Mouse (Mus musculus) CH12.LX (cell line): ENCODE measurements around the gene Mef2d. TPM values are rescaled to one million over a fixed set of nuclear protein-coding genes. Genes with fewer than 3 reads are reported as not detected.

Experiments used
- DNase-seq: peaks from one replicate; pipeline ENCODE4 v3.0.0-alpha.2; 2013; ENCODE audit errors: extremely low read depth
- H3K27ac ChIP-seq: 2 replicates; pipeline ENCODE4 v1.5.1; 2012; ENCODE audit warnings: low read depth, mild to moderate bottlenecking, control low read depth, moderate library complexity; ENCODE audit not compliant: insufficient read depth
- H3K27me3 ChIP-seq: replicated peaks from 2 replicates; pipeline ENCODE3; 2012; ENCODE audit warnings: inconsistent platforms
- H3K36me3 ChIP-seq, 2 experiments: replicated peaks in 1 of 2; 2 replicates each; pipeline versions ENCODE3 to v1.6.1; 2012; ENCODE audit warnings: inconsistent platforms in 1 of 2, low read length in 1 of 2, mild to moderate bottlenecking in 1 of 2, mixed read lengths in 1 of 2, moderate library complexity in 1 of 2; ENCODE audit not compliant: control insufficient read depth in 1 of 2, insufficient read depth in 1 of 2
- H3K4me1 ChIP-seq, 2 experiments: 2 replicates each; pipeline ENCODE4 v1.6.1; 2012; ENCODE audit warnings: inconsistent platforms in 1 of 2, moderate library complexity in 1 of 2; ENCODE audit not compliant: insufficient read depth in 2 of 2, control insufficient read depth in 1 of 2
- H3K4me2 ChIP-seq: 2 replicates; pipeline ENCODE4 v1.6.1; 2012; ENCODE audit warnings: low read depth, mild to moderate bottlenecking, control low read depth; ENCODE audit not compliant: poor library complexity, insufficient read depth, severe bottlenecking
- H3K4me3 ChIP-seq, 3 experiments: fragments of 150-350 bp in 1 of 3; sonication (generic) in 1 of 3; replicated peaks in 1 of 3; 2 replicates each; pipeline versions ENCODE3 to v1.5.1; 2011 to 2012; ENCODE audit warnings: low read depth in 2 of 3, low read length in 2 of 3, mild to moderate bottlenecking in 2 of 3, moderate library complexity in 2 of 3, control low read depth in 1 of 3, improper control_type of control experiment in 1 of 3, inconsistent platforms in 1 of 3, mixed read lengths in 1 of 3; ENCODE audit not compliant: poor library complexity in 1 of 3
- H3K79me2 ChIP-seq: replicated peaks from 2 replicates; pipeline ENCODE4 v1.6.1; 2012; ENCODE audit warnings: mild to moderate bottlenecking, moderate library complexity; ENCODE audit not compliant: control insufficient read depth, poor library complexity, insufficient read depth, severe bottlenecking; ENCODE audit errors: extremely low read depth
- H3K9ac ChIP-seq: 2 replicates; pipeline ENCODE4 v1.6.1; 2012; ENCODE audit warnings: low read depth, mild to moderate bottlenecking, control low read depth, moderate library complexity; ENCODE audit not compliant: insufficient read depth
- H3K9me3 ChIP-seq: replicated peaks from 2 replicates; pipeline ENCODE3; 2012; ENCODE audit warnings: low read length, inconsistent platforms, mixed read lengths
- CHD1 ChIP-seq: IDR thresholded peaks from 2 replicates; pipeline ENCODE4 v1.6.1; 2012; ENCODE audit warnings: low read depth, low read length, improper control_type of control experiment, inconsistent platforms
- CTCF ChIP-seq, 2 experiments: IDR thresholded peaks in 1 of 2; conservative IDR thresholded peaks in 1 of 2; 2 replicates each; pipeline ENCODE4 v1.5.1; 2011 to 2012; ENCODE audit warnings: low read depth in 2 of 2, low read length in 2 of 2, improper control_type of control experiment in 1 of 2, inconsistent platforms in 1 of 2, mild to moderate bottlenecking in 1 of 2, moderate library complexity in 1 of 2
- ELF1 ChIP-seq: IDR thresholded peaks from 2 replicates; pipeline ENCODE4 v1.6.1; 2014; ENCODE audit warnings: low read depth, mild to moderate bottlenecking, inconsistent platforms, low read length, improper control_type of control experiment
- EP300 ChIP-seq: IDR thresholded peaks from 2 replicates; pipeline ENCODE4 v1.6.1; 2011; ENCODE audit warnings: low read length, improper control_type of control experiment
- ETS1 ChIP-seq: conservative IDR thresholded peaks from 2 replicates; pipeline ENCODE4 v1.6.1; 2012; ENCODE audit warnings: low read depth, mild to moderate bottlenecking, inconsistent platforms, low read length, improper control_type of control experiment, moderate library complexity
- GABPA ChIP-seq: IDR thresholded peaks from 2 replicates; pipeline ENCODE4 v1.6.1; 2012; ENCODE audit warnings: low read depth, low read length, improper control_type of control experiment, inconsistent platforms; ENCODE audit not compliant: insufficient replicate concordance
- HCFC1 ChIP-seq: IDR thresholded peaks from 2 replicates; pipeline ENCODE4 v1.6.1; 2012; ENCODE audit warnings: low read depth, mild to moderate bottlenecking, inconsistent platforms, low read length, improper control_type of control experiment
- IRF4 ChIP-seq: IDR thresholded peaks from 2 replicates; pipeline ENCODE4 v1.6.1; 2014; ENCODE audit warnings: low read depth, mild to moderate bottlenecking, inconsistent platforms, low read length, improper control_type of control experiment
- JUN ChIP-seq: IDR thresholded peaks from 2 replicates; pipeline ENCODE4 v1.6.1; 2011; ENCODE audit warnings: low read depth, mild to moderate bottlenecking, low read length, improper control_type of control experiment, moderate library complexity; ENCODE audit not compliant: insufficient read depth
- MAFK ChIP-seq: IDR thresholded peaks from 2 replicates; pipeline ENCODE4 v1.6.1; 2011; ENCODE audit warnings: low read length, improper control_type of control experiment; ENCODE audit not compliant: insufficient replicate concordance
- MXI1 ChIP-seq: IDR thresholded peaks from 2 replicates; pipeline ENCODE4 v1.6.1; 2011; ENCODE audit warnings: mild to moderate bottlenecking, low read depth, low read length, improper control_type of control experiment
- MYC ChIP-seq: IDR thresholded peaks from 2 replicates; pipeline ENCODE4 v1.6.1; 2011; ENCODE audit warnings: low read depth, mild to moderate bottlenecking, improper control_type of control experiment, low read length
- NELFE ChIP-seq: IDR thresholded peaks from 2 replicates; pipeline ENCODE4 v1.6.1; 2011; ENCODE audit warnings: low read depth, low read length, improper control_type of control experiment
- NRF1 ChIP-seq: IDR thresholded peaks from 2 replicates; pipeline ENCODE4 v1.6.1; 2014; ENCODE audit warnings: low read depth, mild to moderate bottlenecking, inconsistent platforms, low read length, improper control_type of control experiment, moderate library complexity
- POLR2A ChIP-seq: IDR thresholded peaks from 2 replicates; pipeline ENCODE4 v1.6.1; 2011; ENCODE audit warnings: low read depth, mild to moderate bottlenecking, improper control_type of control experiment, low read length
- SIN3A ChIP-seq: IDR thresholded peaks from 2 replicates; pipeline ENCODE4 v1.6.1; 2012; ENCODE audit warnings: low read length, improper control_type of control experiment, inconsistent platforms
- SMC3 ChIP-seq: IDR thresholded peaks from 2 replicates; pipeline ENCODE4 v1.6.1; 2011; ENCODE audit warnings: low read depth, low read length, improper control_type of control experiment
- TBP ChIP-seq: conservative IDR thresholded peaks from 2 replicates; pipeline ENCODE4 v1.6.1; 2011; ENCODE audit warnings: low read depth, low read length, improper control_type of control experiment
- TCF12 ChIP-seq: IDR thresholded peaks from 2 replicates; pipeline ENCODE4 v1.6.1; 2014; ENCODE audit warnings: low read depth, mild to moderate bottlenecking, inconsistent platforms, low read length, improper control_type of control experiment
- UBTF ChIP-seq: IDR thresholded peaks from 2 replicates; pipeline ENCODE4 v1.6.1; 2012; ENCODE audit warnings: low read depth, mild to moderate bottlenecking, inconsistent platforms, low read length, improper control_type of control experiment, moderate library complexity
- USF2 ChIP-seq: conservative IDR thresholded peaks from 2 replicates; pipeline ENCODE4 v1.6.1; 2011; ENCODE audit warnings: low read depth, low read length, improper control_type of control experiment
- ZC3H11A ChIP-seq: IDR thresholded peaks from 2 replicates; pipeline ENCODE4 v1.6.1; 2012; ENCODE audit warnings: low read depth, mild to moderate bottlenecking, inconsistent platforms, low read length, improper control_type of control experiment
- ZMIZ1 ChIP-seq: IDR thresholded peaks from 2 replicates; pipeline ENCODE4 v1.6.1; 2012; ENCODE audit warnings: low read depth, mild to moderate bottlenecking, inconsistent platforms, low read length, improper control_type of control experiment
- dilution Hi-C: fragments of 300-500 bp; cut with MboI; formaldehyde crosslinking; loops from 2 replicates; pipeline ENCODE4 v1.14.3; 2020; ENCODE audit warnings: low sequenced_read_pairs; ENCODE audit not compliant: extremely low pct_unique_long_range_greater_than_20kb, extremely low pct_ligation_motif_present
- in situ Hi-C: fragments of 300-500 bp; cut with MboI; formaldehyde crosslinking; loops from 3 replicates; pipeline ENCODE4 v1.14.3; 2019; ENCODE audit warnings: low sequenced_read_pairs, low pct_ligation_motif_present, low pct_unique_long_range_greater_than_20kb, mixed read lengths
- polyA plus RNA-seq: library from polyadenylated mRNA; unstranded; fragments of >175 nt; gene quantifications from 2 replicates; pipeline ENCODE4 v1.2.1, GENCODE M21; 2012; ENCODE audit warnings: low read depth; ENCODE audit not compliant: insufficient read length
- total RNA-seq, 2 experiments: library from RNA; depleted of rRNA; stranded (reverse); fragments of 300-350 nt in 1 of 2; fragments of >200 nt in 1 of 2; gene quantifications; 2 replicates each; pipeline ENCODE4 v1.2.3; 2012 to 2014

The Mef2d gene
- total and polyA plus RNA-seq, 3 experiments, result 4.8 to 75.8 (median 10.9) TPM

DNA sequence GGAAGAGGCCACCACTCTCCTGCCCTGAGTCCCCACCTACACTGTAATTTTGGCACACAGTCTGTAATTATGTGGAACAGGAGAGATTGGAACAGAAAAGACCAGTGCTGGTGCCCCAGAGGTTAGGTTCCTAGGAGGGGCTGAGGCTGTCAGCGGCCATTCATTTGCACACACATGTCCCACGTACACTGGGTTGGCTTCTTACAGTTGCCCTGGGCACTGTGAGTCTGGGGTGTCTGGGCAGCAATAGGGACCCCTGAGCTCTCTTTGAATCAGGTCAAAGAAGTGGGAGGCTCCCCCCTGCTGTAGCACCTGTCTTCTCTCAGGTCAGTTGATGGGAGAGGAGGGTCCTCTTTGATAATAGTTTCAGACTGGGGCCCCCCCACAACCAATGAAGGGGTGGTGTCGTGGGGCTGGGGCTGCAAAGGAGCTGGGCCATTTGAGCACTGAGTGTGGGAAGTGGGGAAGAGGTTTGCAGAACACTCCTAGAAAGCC is 66.1 kb downstream of the Mef2d start:
- peaks cover 98% of the 10 kb centered on the region for H3K27me3 ChIP-seq
- H3K9ac ChIP-seq, result no peak overlapping the region
- H3K79me2 ChIP-seq, result no peaks in the 10 kb centered on the region
- no peak for DNase-seq
- no peaks in the 10 kb centered on the region for H3K4me1 ChIP-seq
- dilution Hi-C loops (no loop called here), in situ Hi-C loops (no loop called here)
- H3K9me3 ChIP-seq, result no peaks in the 10 kb centered on the region
- no peak overlapping the region for H3K4me2 ChIP-seq
- no peaks in the 10 kb centered on the region for H3K36me3 ChIP-seq
- no peak overlapping the region for H3K27ac ChIP-seq
- TF ChIP-seq NRF1, result no peak
- no peak for TF ChIP-seq ETS1
- TF ChIP-seq TCF12, result no peak
- TF ChIP-seq EP300, result no peak
- no peak for TF ChIP-seq GABPA
- no peak for TF ChIP-seq USF2
- TF ChIP-seq HCFC1, result no peak
- no peak for TF ChIP-seq MYC
- TF ChIP-seq POLR2A, result no peak
- no peak for TF ChIP-seq ZC3H11A
- no peak for TF ChIP-seq MXI1
- no peak for TF ChIP-seq ZMIZ1
- no peak for TF ChIP-seq CHD1
- TF ChIP-seq ELF1, result no peak
- no peak for TF ChIP-seq JUN
- TF ChIP-seq SMC3, result no peak
- TF ChIP-seq MAFK, result no peak
- no peak for TF ChIP-seq TBP
- no peak for TF ChIP-seq IRF4
- no peak for TF ChIP-seq CTCF (conservative IDR thresholded peaks at IDR 0.05 in 1 of 2, IDR thresholded peaks at IDR 0.05 in 1 of 2; ENCODE audit: low read depth in 2 of 2, low read length in 2 of 2)
- no peak overlapping the region for H3K4me3 ChIP-seq

DNA sequence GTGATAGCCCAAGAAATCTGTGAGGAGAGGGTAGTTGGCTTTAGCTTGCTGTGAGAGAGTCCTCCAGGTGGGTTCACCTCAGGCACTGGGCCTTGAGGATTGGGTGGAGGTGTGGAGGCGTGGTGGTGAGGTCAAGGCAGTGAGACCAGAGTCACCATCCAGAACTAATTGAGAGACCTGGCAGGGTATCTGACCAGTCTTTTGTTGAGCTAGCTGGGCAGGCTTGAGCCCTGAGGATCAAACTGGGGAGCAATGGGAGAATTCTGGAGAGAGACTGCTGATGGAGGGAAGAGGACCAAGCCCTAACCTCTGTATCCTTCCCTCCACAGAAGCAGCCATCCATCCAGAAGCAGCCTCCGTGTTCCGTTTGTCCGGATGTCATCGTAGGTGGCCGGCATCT is 67.1 kb downstream of the Mef2d start:
- dilution Hi-C loops (no loop called here), in situ Hi-C loops (no loop called here)
- H3K79me2 ChIP-seq, result no peaks in the 10 kb centered on the region
- DNase-seq, result no peak
- no peaks in the 10 kb centered on the region for H3K4me1 ChIP-seq
- H3K4me3 ChIP-seq, result no peak overlapping the region
- H3K27me3 ChIP-seq, result peaks cover 97% of the 10 kb centered on the region
- H3K9ac ChIP-seq, result no peak overlapping the region
- H3K36me3 ChIP-seq, result no peaks in the 10 kb centered on the region
- H3K4me2 ChIP-seq, result no peak overlapping the region
- H3K9me3 ChIP-seq, result no peaks in the 10 kb centered on the region
- TF ChIP-seq NRF1 (no peak), GABPA (no peak), NELFE (no peak), TCF12 (no peak), SIN3A (no peak), UBTF (no peak), TBP (no peak), CTCF (conservative IDR thresholded peaks at IDR 0.05 in 1 of 2, IDR thresholded peaks at IDR 0.05 in 1 of 2; ENCODE audit: low read depth in 2 of 2, low read length in 2 of 2) (no peak)
- H3K27ac ChIP-seq, result no peak overlapping the region
